Mouse (Mus musculus): ENCODE results near the gene Cebpg.

DNA sequence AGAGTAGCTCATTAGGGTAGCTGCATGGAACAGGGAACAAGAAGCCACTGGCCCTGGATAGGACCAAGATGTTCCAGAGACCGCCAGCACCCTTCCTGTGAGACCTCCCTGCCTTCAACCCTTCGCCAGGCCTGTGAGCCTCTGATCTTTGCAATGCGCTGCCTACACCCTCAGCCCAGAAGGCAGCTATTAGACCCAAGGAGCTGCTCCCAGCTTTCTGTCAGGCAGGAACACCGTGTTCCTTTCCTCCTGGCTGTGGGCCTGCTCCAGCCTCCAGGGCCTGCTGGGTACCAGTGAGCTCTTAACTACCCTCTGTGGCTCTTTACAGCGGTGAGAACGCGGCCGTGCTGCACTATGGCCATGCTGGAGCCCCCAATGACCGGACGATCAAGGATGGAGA, 35.0 kb downstream of the Cebpg start:
- TF ChIP-seq CTCF (IDR thresholded peaks at IDR 0.05; ENCODE audit: borderline replicate concordance, insufficient read depth, low read depth, low read length) (no peak), POLR2A (IDR thresholded peaks at IDR 0.05; ENCODE audit: borderline replicate concordance, insufficient read depth, low read length) (no peak)
